Mouse (Mus musculus) G1E (cell line): ENCODE measurements around the gene Bri3. TPM values are rescaled to one million over a fixed set of nuclear protein-coding genes. Genes with fewer than 3 reads are reported as not detected.
"Not testable (repeated sequence)": the region's sequence is repeated elsewhere in the genome, so short reads cannot be mapped to it uniquely, and the experiment has no call there.

Experiments
- ATAC-seq: 2 replicates; pipeline ENCODE4 v1.8.0; 2016; ENCODE audit warnings: mild to moderate bottlenecking; ENCODE audit not compliant: insufficient number of reproducible peaks, poor library complexity, low FRiP score, severe bottlenecking; ENCODE audit errors: extremely low read depth
- DNase-seq: peaks from one replicate; pipeline ENCODE4 v3.0.0; 2012; ENCODE audit warnings: low spot score
- H3K27me3 ChIP-seq: 2 replicates; pipeline ENCODE4 v1.6.1; 2012; ENCODE audit warnings: mild to moderate bottlenecking, low read length, inconsistent platforms; ENCODE audit not compliant: insufficient read depth
- H3K36me3 ChIP-seq: replicated peaks from 2 replicates; pipeline ENCODE3; 2012; ENCODE audit warnings: mild to moderate bottlenecking, inconsistent platforms
- H3K4me1 ChIP-seq: 2 replicates; pipeline ENCODE4 v1.6.1; 2012; ENCODE audit warnings: low read depth, low read length, inconsistent platforms, mixed read lengths; ENCODE audit not compliant: insufficient read depth
- H3K4me3 ChIP-seq: 2 replicates; pipeline ENCODE4 v1.5.1; 2012; ENCODE audit warnings: low read depth, mild to moderate bottlenecking, inconsistent platforms, low read length, moderate library complexity, mixed read lengths
- H3K9me3 ChIP-seq: replicated peaks from 2 replicates; pipeline ENCODE4 v1.6.1; 2012; ENCODE audit warnings: inconsistent platforms
- CTCF ChIP-seq: IDR thresholded peaks from 2 replicates; pipeline ENCODE4 v1.5.1; 2012; ENCODE audit warnings: low read depth, low read length, inconsistent platforms, mixed read lengths
- GATA1 ChIP-seq: IDR thresholded peaks from 2 replicates; pipeline ENCODE4 v1.6.1; 2012; ENCODE audit warnings: borderline replicate concordance, low read length, inconsistent platforms, mixed read lengths
- GATA2 ChIP-seq: IDR thresholded peaks from 2 replicates; pipeline ENCODE4 v1.6.1; 2012; ENCODE audit warnings: low read depth, low read length, inconsistent platforms, borderline replicate concordance
- POLR2AphosphoS5 ChIP-seq: IDR thresholded peaks from 2 replicates; pipeline ENCODE4 v1.6.1; 2012; ENCODE audit warnings: low read depth, low read length, inconsistent platforms; ENCODE audit not compliant: insufficient replicate concordance
- TAL1 ChIP-seq: conservative IDR thresholded peaks from 2 replicates; pipeline ENCODE4 v1.6.1; 2012; ENCODE audit warnings: low read depth, low read length, inconsistent platforms, mixed read lengths
- polyA plus RNA-seq: library from polyadenylated mRNA; stranded (reverse); fragments of >175 nt; gene quantifications from 2 replicates; pipeline ENCODE4 v1.2.3, GENCODE M21; 2012
- total RNA-seq, 2 experiments: library from RNA; stranded (forward) in 1 of 2; stranded (reverse) in 1 of 2; fragments of 200-1000 nt in 1 of 2; fragments of >200 nt in 1 of 2; fragmentation: Nextera tagmentation in 1 of 2; gene quantifications; 2 replicates each; pipeline ENCODE4 v1.2.3; 2014 to 2017

Gene Bri3
- total and polyA plus RNA-seq, 3 experiments, result 33.0 to 63.4 (median 58.1) TPM

DNA sequence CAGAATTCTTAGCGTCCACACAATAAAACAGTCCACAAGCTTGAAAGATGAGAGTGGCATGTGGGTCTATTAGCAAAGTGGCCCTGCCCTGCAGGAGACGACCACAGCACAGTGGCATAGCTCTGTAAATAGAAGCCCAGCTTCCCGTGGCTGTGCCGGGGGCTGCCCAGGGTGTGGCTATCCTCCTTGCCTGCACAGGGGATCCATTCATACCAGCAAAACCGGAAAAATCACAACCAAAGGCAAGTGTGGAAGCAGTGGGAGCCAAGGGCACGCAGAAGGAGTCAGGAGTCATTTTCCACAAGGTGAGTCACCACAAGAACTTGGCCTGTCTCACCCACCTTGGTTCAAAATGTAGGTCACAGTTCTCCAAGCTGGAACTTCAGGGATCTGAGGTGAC lies 74.0 kb downstream of the Bri3 start:
- Histone ChIP-seq H3K27me3 (no peaks in the 10 kb centered on the region), H3K4me3 (no peak overlapping the region)
- TF ChIP-seq GATA1 (no peak), CTCF (no peak), TAL1 (no peak), GATA2 (no peak), POLR2AphosphoS5 (no peak)

DNA sequence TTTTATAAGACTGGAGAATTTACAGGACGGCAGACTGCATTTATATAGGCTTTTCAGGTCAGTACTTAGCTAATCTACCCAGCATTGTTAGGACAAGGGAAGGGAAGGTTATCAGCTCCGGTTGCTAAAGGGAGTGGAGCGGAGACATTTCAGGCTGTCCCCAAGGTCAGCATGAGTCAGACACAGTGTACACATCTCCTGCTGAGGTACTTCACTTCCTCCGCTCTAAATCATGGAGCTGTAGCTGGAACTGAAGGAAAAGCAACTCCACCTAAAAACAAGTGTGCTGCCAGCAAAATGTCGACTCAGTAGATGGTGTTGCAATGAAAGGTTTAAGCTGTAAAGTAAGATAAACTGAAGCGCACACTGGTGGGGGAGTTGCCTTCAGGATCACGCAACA lies 77.4 kb downstream of the Bri3 start:
- Histone ChIP-seq H3K9me3 (no peaks in the 10 kb centered on the region), H3K27me3 (no peaks in the 10 kb centered on the region), H3K4me1 (no peaks in the 10 kb centered on the region), H3K36me3 (no peaks in the 10 kb centered on the region), H3K4me3 (no peak overlapping the region)
- DNase-seq, result no peak
- no peak for TF ChIP-seq GATA2
- no peak for TF ChIP-seq POLR2AphosphoS5
- TF ChIP-seq TAL1, result no peak
- ATAC-seq, result no peak; the same call in 1 of the 2 replicates

More for the DNA sequence above, 74.0 kb downstream of the Bri3 start:
- Histone ChIP-seq H3K9me3 (no peaks in the 10 kb centered on the region), H3K36me3 (no peaks in the 10 kb centered on the region), H3K4me1 (no peaks in the 10 kb centered on the region)
- DNase-seq (no peak), ATAC-seq (no peak)

DNA sequence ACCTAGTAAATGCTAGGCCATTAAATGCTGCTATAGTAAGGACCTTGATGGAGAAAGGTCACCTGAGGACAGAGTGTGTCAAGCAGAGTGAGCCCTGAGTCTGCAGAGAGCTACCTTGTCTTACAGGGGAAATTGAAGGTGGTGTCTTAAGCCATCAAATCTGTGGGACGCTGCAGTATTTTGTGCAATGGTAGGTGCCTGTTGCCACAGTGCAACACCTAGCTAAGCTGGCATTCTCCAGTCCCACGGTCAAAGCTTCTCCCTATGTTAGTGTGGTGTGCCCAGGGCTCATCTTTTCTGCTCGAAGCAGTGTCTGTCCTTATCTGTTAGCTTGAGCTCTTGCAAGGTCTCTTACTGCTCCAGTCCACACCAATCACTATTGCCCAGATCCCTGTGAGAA lies 78.5 kb downstream of the Bri3 start:
- Histone ChIP-seq H3K4me1 (no peaks in the 10 kb centered on the region), H3K27me3 (no peaks in the 10 kb centered on the region), H3K4me3 (no peak overlapping the region), H3K36me3 (no peaks in the 10 kb centered on the region), H3K9me3 (no peaks in the 10 kb centered on the region)
- TF ChIP-seq GATA2 (no peak), POLR2AphosphoS5 (no peak), GATA1 (no peak), TAL1 (no peak), CTCF (no peak)
- no peak for ATAC-seq
- DNase-seq, result no peak

DNA sequence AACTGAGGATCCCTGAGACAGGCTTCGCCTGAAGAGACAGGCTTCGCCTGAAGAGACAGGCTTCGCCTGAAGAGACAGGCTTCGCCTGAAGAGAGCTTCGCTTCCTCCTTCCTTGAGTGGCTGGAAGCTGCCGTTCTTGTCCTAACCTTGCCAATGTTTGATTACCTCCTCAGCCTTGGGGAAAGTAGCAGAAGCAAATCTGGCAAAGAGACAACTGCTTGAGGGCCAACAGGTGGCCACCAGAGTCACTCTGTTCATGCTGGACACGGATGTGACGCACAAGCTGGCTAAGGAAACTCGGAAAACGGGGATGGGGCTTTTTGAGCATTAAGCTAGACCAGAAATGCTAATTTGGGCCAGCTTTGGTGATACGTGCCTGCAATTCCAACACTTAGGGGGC lies 89.8 kb downstream of the Bri3 start:
- DNase-seq (no peak), ATAC-seq (no peak)
- H3K4me3 ChIP-seq, result no peak overlapping the region
- no peak for TF ChIP-seq GATA2
- no peak for TF ChIP-seq GATA1
- no peak for TF ChIP-seq POLR2AphosphoS5
- TF ChIP-seq TAL1, result no peak
- no peak for TF ChIP-seq CTCF
- H3K36me3 ChIP-seq, result no peaks in the 10 kb centered on the region
- H3K27me3 ChIP-seq, result no peaks in the 10 kb centered on the region
- H3K4me1 ChIP-seq, result no peaks in the 10 kb centered on the region
- no peaks in the 10 kb centered on the region for H3K9me3 ChIP-seq

DNA sequence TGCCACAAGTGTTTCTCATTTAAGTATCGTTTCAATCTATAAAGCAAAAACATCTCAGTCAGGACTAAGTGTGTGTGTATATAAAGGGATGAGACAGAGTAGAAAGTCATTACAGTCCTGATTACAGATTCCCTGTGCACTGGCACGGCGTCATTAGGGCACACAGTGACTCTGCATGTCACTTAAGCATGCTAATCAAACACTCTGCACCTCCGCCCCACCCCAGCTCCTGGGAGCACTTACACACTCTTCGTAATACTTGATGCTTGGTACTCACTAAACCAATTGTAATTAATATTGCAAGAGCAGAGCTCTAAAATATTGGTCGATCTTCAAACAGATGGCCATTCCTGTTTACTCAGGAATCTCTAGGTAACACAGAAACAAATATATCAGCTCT lies 91.1 kb downstream of the Bri3 start:
- not testable (repeated sequence) for H3K36me3 ChIP-seq, H3K4me3 ChIP-seq, DNase-seq, H3K9me3 ChIP-seq, H3K27me3 ChIP-seq, H3K4me1 ChIP-seq, ATAC-seq

DNA sequence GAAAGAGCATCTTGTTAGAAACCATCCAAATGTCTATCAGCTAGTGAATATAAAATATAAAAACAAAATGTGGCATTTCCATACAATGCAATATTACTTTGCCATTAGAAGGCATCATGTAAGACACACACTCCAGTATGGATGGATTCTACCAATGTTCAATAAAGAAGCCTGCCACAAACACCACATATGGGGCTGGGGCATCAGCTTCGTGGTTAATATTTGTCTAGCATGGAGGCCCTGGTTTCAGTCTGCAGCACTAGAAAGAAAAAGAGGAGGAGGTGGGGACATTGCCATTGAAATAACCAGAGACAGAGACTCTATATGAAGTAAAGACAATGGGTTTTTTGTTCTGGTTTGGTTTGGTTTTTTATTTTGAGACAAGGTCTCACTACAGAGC lies 94.5 kb downstream of the Bri3 start:
- Histone ChIP-seq H3K9me3 (no peaks in the 10 kb centered on the region), H3K4me3 (no peak overlapping the region), H3K4me1 (no peaks in the 10 kb centered on the region), H3K36me3 (no peaks in the 10 kb centered on the region), H3K27me3 (no peaks in the 10 kb centered on the region)
- DNase-seq, result no peak
- no peak for ATAC-seq
- TF ChIP-seq TAL1, result no peak

DNA sequence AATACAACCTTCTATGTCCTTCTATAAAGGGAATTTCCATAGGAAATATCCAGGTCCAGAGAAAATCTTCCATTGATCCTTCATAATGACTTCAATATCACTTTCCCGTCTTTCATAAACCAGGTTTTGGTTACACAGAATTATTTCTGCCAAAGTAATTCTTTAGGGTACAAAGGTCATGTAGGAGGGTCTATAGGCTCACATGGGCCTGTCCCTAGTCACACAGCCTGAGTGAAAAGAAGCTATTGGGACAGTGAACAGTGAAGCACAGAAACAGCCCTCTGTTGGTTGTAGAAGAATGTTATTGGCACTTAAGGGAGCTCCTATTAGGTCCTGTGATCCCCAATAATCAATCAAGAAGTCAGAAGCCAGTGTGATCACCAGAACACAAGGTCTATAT lies 96.8 kb downstream of the Bri3 start:
- ATAC-seq, result no peak
- H3K4me1 ChIP-seq, result no peaks in the 10 kb centered on the region
- no peaks in the 10 kb centered on the region for H3K9me3 ChIP-seq
- H3K4me3 ChIP-seq, result no peak overlapping the region
- H3K27me3 ChIP-seq, result no peaks in the 10 kb centered on the region
- TF ChIP-seq GATA2 (no peak), POLR2AphosphoS5 (no peak), CTCF (no peak), GATA1 (no peak), TAL1 (no peak)
- DNase-seq, result no peak
- no peaks in the 10 kb centered on the region for H3K36me3 ChIP-seq

DNA sequence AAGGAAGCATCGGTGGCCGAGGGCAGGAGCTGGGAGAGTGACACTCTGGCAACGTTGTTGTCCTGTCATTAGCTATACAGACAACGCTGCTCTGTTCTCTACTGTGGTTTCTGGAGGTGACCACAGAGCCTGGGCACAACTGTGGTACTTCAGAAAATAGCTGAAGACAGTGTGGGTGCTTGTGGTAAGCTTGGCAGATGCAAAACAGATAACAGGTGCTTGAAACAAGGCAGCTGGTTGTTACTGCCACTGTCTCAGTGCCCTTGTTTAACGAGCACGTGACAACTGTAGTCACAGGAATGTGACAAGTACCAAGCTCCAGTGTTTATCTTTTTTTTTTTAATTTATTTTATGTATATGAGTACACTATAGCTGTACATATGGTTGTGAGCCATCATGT lies 100.4 kb downstream of the Bri3 start:
- H3K4me3 ChIP-seq, result no peak overlapping the region
- no peak for DNase-seq
- no peaks in the 10 kb centered on the region for H3K27me3 ChIP-seq
- TF ChIP-seq GATA2 (no peak), GATA1 (no peak), TAL1 (no peak), POLR2AphosphoS5 (no peak), CTCF (no peak)
- no peaks in the 10 kb centered on the region for H3K36me3 ChIP-seq
- ATAC-seq, result no peak
- no peaks in the 10 kb centered on the region for H3K4me1 ChIP-seq
- no peaks in the 10 kb centered on the region for H3K9me3 ChIP-seq
